Mouse (Mus musculus): ENCODE measurements around the gene Hnf1a. TPM values are rescaled to one million over a fixed set of nuclear protein-coding genes. Genes with fewer than 3 reads are reported as not detected.

Gene Hnf1a
- polyA plus RNA-seq, 1 experiment from 2014 or later: not detected

Other genes starting within 250 kb of the Hnf1a start
- 59.7 and 74.1 TPM in 2 replicates for gene Ankrd13a, start 196.4 kb downstream of the Hnf1a start, polyA plus RNA-seq (2016; fragmentation: Nextera tagmentation; extraction: Ambion mirVana)
- gene Git2, start 195.6 kb downstream of the Hnf1a start, polyA plus RNA-seq (2016; fragmentation: Nextera tagmentation; extraction: Ambion mirVana): 39.3 and 39.7 TPM in 2 replicates
- 126 and 159 TPM in 2 replicates for gene 1500011B03Rik, start 147.6 kb downstream of the Hnf1a start, polyA plus RNA-seq (2016; fragmentation: Nextera tagmentation; extraction: Ambion mirVana)
- not detected in 2 replicates for gene 4930519G04Rik, start 117.4 kb downstream of the Hnf1a start, polyA plus RNA-seq (2016; fragmentation: Nextera tagmentation; extraction: Ambion mirVana)
- gene Gm9936, start 112.4 kb downstream of the Hnf1a start, polyA plus RNA-seq (2016; fragmentation: Nextera tagmentation; extraction: Ambion mirVana): 0.26 and 0.33 TPM in 2 replicates
- 0.70 and 1.2 TPM in 2 replicates for gene Oasl2, start 74.2 kb downstream of the Hnf1a start, polyA plus RNA-seq (2016; fragmentation: Nextera tagmentation; extraction: Ambion mirVana)
- gene Oasl1, start 47.9 kb downstream of the Hnf1a start, polyA plus RNA-seq (2016; fragmentation: Nextera tagmentation; extraction: Ambion mirVana): not detected in 2 replicates
- 49.0 and 49.9 TPM in 2 replicates for gene 2210016L21Rik, start 28.9 kb downstream of the Hnf1a start, polyA plus RNA-seq (2016; fragmentation: Nextera tagmentation; extraction: Ambion mirVana)
- 11.2 TPM in 2 replicates for gene Sppl3, start 40.0 kb upstream of the Hnf1a start, polyA plus RNA-seq (2016; fragmentation: Nextera tagmentation; extraction: Ambion mirVana)
- gene Gm10401, start 127.2 kb upstream of the Hnf1a start, polyA plus RNA-seq (2016; fragmentation: Nextera tagmentation; extraction: Ambion mirVana): 22.3 and 22.8 TPM in 2 replicates
- 67.2 and 70.6 TPM in 2 replicates for gene Acads, start 148.3 kb upstream of the Hnf1a start, polyA plus RNA-seq (2016; fragmentation: Nextera tagmentation; extraction: Ambion mirVana)
- 66.9 and 74.6 TPM in 2 replicates for gene Unc119b, start 163.9 kb upstream of the Hnf1a start, polyA plus RNA-seq (2016; fragmentation: Nextera tagmentation; extraction: Ambion mirVana)
- gene Mlec, start 187.1 kb upstream of the Hnf1a start, polyA plus RNA-seq (2016; fragmentation: Nextera tagmentation; extraction: Ambion mirVana): 59.5 and 71.1 TPM in 2 replicates
- gene Cabp1, start 223.3 kb upstream of the Hnf1a start, polyA plus RNA-seq (2016; fragmentation: Nextera tagmentation; extraction: Ambion mirVana): 2.3 and 6.1 TPM in 2 replicates